Mouse (Mus musculus): ENCODE data around the gene Serp1.

The Serp1 gene

DNA sequence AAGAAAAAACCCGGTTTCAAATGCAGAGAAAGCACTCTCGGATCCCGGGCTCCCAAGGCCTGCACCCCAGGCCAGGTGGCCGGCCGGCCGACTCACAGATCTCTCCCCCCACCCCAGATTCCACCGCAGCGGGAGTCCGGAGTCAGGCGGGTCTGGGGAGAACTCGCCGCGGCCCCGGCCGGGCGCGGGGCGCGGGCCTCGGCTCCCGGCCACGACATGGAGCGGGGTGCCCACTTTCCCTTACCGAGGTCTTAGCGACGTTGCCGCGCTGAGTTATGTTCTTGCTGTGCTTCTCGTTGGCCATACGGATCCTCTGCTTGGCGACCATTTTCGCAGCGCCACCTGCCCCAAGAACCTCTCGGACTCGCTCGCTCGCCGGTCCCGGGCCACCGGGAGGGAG lies 526 bp downstream of the Serp1 start:
- TF ChIP-seq POU5F1 (IDR thresholded peaks at IDR 0.05; ENCODE audit: borderline replicate concordance, low read length) (no peak), NANOG (IDR thresholded peaks at IDR 0.05; ENCODE audit: borderline replicate concordance, low read length) (no peak), CTCF (conservative IDR thresholded peaks at IDR 0.05; ENCODE audit: low read length) (no peak)
- Histone ChIP-seq H3K36me3 (ENCODE audit: insufficient read depth, low read length) (peaks cover 52% of the 10 kb centered on the region), H3K4me3 (replicated peaks; ENCODE audit: low read length) (peak overlapping the region; percentile 99), H3K9me3 (ENCODE audit: low read length) (no peaks in the 10 kb centered on the region), H3K4me1 (replicated peaks; ENCODE audit: low read depth, low read length) (peaks cover 64% of the 10 kb centered on the region), H3K27me3 (ENCODE audit: insufficient read depth, low read length) (no peaks in the 10 kb centered on the region)

DNA sequence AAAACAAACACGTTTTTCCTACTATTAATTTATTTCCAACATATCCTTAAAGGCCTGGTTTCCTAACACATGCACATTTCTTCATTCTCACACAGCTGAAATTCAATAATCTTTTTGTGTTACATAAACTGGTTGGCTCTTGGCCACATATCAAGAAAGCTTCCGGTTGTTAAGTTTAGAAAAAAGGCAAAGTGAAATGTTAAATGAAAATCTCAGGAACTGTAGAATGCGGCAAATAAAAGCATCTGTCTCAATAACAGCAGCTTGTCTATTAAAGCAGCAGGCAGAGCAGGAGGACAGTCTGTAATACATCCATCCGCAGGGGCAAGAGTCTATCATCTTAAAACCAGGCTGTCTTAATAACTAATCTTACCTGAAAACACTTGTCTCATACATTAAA lies 1.4 kb downstream of the Serp1 start:
- H3K27me3 ChIP-seq (ENCODE audit: insufficient read depth, low read length) = no peaks in the 10 kb centered on the region
- H3K4me3 ChIP-seq (replicated peaks; ENCODE audit: low read length) = peak overlapping the region; percentile 99
- peaks cover 54% of the 10 kb centered on the region for H3K36me3 ChIP-seq (ENCODE audit: insufficient read depth, low read length)
- TF ChIP-seq CTCF (conservative IDR thresholded peaks at IDR 0.05; ENCODE audit: low read length) (no peak), POU5F1 (IDR thresholded peaks at IDR 0.05; ENCODE audit: borderline replicate concordance, low read length) (no peak), NANOG (IDR thresholded peaks at IDR 0.05; ENCODE audit: borderline replicate concordance, low read length) (no peak)
- H3K4me1 ChIP-seq (replicated peaks; ENCODE audit: low read depth, low read length) = peaks cover 62% of the 10 kb centered on the region
- no peaks in the 10 kb centered on the region for H3K9me3 ChIP-seq (ENCODE audit: low read length)

DNA sequence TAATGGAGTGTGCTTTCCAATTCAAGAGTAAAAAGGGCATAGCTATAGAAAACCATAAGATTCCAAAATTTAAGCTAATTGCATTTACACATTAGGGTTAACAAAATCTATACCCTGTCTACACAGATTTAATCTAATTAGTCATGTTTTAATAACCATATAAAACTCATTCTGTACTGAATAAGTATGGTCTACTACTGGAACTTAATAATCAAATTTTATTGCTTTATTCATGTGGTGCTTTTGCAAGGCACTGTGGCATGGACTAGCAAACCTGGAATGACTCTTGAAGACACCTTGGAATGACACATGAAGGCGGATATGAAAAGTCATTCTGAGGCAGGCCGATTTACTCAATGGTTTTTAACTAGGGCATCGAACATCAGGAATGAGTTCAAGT lies 2.3 kb downstream of the Serp1 start:
- Histone ChIP-seq H3K4me3 (replicated peaks; ENCODE audit: low read length) (no peak overlapping the region), H3K9me3 (ENCODE audit: low read length) (no peaks in the 10 kb centered on the region), H3K4me1 (replicated peaks; ENCODE audit: low read depth, low read length) (peaks cover 55% of the 10 kb centered on the region), H3K27me3 (ENCODE audit: insufficient read depth, low read length) (no peaks in the 10 kb centered on the region), H3K36me3 (ENCODE audit: insufficient read depth, low read length) (peaks cover 47% of the 10 kb centered on the region)
- TF ChIP-seq NANOG (IDR thresholded peaks at IDR 0.05; ENCODE audit: borderline replicate concordance, low read length) = no peak
- TF ChIP-seq CTCF (conservative IDR thresholded peaks at IDR 0.05; ENCODE audit: low read length) = no peak
- no peak for TF ChIP-seq POU5F1 (IDR thresholded peaks at IDR 0.05; ENCODE audit: borderline replicate concordance, low read length)

DNA sequence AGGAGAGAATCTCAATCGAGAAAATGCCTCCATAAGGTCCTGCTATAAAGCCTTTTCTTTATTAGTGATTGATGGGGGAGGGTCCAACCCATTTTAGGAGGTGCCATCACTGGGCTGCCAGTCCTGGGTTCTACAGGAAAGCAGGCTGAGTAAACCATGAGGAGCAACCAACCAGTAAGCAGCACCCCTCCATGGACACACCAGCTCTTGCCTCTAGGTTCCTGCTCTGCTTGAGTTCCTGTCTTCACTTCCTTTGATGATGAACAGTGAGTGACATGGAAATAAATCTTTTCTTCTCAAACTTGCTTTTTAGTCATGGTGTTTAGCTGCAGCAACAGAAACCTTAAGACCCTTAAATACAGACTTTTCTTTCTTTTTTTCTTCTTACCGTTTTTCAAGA lies 4.3 kb downstream of the Serp1 start:
- Histone ChIP-seq H3K9me3 (ENCODE audit: low read length) (no peaks in the 10 kb centered on the region), H3K4me3 (replicated peaks; ENCODE audit: low read length) (no peak overlapping the region), H3K27me3 (ENCODE audit: insufficient read depth, low read length) (no peaks in the 10 kb centered on the region), H3K4me1 (replicated peaks; ENCODE audit: low read depth, low read length) (peaks cover 39% of the 10 kb centered on the region), H3K36me3 (ENCODE audit: insufficient read depth, low read length) (peaks cover 43% of the 10 kb centered on the region)
- TF ChIP-seq CTCF (conservative IDR thresholded peaks at IDR 0.05; ENCODE audit: low read length) (no peak), NANOG (IDR thresholded peaks at IDR 0.05; ENCODE audit: borderline replicate concordance, low read length) (no peak), POU5F1 (IDR thresholded peaks at IDR 0.05; ENCODE audit: borderline replicate concordance, low read length) (no peak)

DNA sequence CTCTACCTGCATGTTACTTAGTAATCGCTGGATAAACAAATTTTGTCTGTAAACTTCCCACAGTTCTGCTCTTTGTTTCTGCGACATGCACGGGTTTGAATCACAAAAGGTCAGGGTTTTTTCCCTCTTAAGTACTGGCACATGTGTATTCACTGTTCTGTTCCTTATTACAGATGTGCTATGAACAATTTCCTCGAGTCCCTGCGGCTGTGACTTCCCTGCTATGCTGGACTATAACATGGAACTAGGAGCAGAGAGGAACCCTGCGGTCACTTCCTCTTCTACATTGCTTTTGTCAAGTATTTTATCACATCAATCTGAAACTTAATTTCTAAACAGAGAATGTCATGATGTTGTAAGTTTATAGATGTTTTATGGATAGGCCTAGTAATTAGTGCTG lies 5.4 kb downstream of the Serp1 start:
- no peak overlapping the region for H3K4me3 ChIP-seq (replicated peaks; ENCODE audit: low read length)
- peaks cover 39% of the 10 kb centered on the region for H3K4me1 ChIP-seq (replicated peaks; ENCODE audit: low read depth, low read length)
- no peaks in the 10 kb centered on the region for H3K27me3 ChIP-seq (ENCODE audit: insufficient read depth, low read length)
- H3K9me3 ChIP-seq (ENCODE audit: low read length) = no peaks in the 10 kb centered on the region
- peaks cover 43% of the 10 kb centered on the region for H3K36me3 ChIP-seq (ENCODE audit: insufficient read depth, low read length)
- TF ChIP-seq NANOG (IDR thresholded peaks at IDR 0.05; ENCODE audit: borderline replicate concordance, low read length) = no peak
- TF ChIP-seq POU5F1 (IDR thresholded peaks at IDR 0.05; ENCODE audit: borderline replicate concordance, low read length) = no peak
- no peak for TF ChIP-seq CTCF (conservative IDR thresholded peaks at IDR 0.05; ENCODE audit: low read length)

DNA sequence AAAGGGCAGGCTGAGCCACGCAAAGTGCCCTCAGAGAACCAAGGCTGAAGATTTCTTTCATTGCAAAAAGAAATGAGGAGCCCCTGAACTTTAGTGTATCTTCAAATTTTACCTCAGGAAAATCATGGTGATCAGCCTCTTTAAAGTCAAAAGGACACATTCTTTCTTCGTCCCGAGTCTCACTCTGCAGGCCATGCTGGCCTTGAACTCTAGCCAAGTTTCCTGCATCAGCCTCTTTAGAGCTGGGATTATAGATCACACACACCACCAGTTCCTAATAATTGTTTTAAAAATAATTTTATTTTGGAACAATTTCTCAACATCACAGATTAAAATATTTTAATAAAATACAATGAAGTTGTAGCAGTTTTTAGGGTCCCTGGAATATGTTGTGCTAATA lies 6.2 kb downstream of the Serp1 start:
- no peak for TF ChIP-seq POU5F1 (IDR thresholded peaks at IDR 0.05; ENCODE audit: borderline replicate concordance, low read length)
- no peak for TF ChIP-seq CTCF (conservative IDR thresholded peaks at IDR 0.05; ENCODE audit: low read length)
- no peak for TF ChIP-seq NANOG (IDR thresholded peaks at IDR 0.05; ENCODE audit: borderline replicate concordance, low read length)
- H3K27me3 ChIP-seq (ENCODE audit: insufficient read depth, low read length) = no peaks in the 10 kb centered on the region
- H3K9me3 ChIP-seq (ENCODE audit: low read length) = no peaks in the 10 kb centered on the region
- peaks cover 39% of the 10 kb centered on the region for H3K4me1 ChIP-seq (replicated peaks; ENCODE audit: low read depth, low read length)
- H3K36me3 ChIP-seq (ENCODE audit: insufficient read depth, low read length) = peaks cover 43% of the 10 kb centered on the region
- no peak overlapping the region for H3K4me3 ChIP-seq (replicated peaks; ENCODE audit: low read length)

DNA sequence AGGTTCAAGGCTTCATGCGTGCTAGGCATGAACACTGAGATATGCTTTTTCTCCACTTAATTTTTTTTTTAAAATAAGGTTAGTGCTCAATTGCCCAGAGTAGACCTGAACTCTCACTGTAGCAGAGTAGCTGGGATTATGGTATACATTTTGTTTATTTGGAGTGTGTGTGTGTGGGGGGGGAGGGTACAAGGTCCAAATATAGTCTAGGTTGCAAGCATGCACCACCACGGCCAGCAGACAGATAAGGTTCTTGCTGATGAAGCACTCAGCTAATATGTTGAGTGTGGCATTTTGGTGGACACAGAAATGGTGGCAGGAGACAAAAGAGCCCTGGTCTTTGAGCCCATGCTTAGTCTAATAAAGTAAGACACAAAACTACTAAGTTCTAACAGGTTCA lies 6.7 kb downstream of the Serp1 start:
- H3K27me3 ChIP-seq (ENCODE audit: insufficient read depth, low read length) = no peaks in the 10 kb centered on the region
- no peaks in the 10 kb centered on the region for H3K9me3 ChIP-seq (ENCODE audit: low read length)
- H3K4me3 ChIP-seq (replicated peaks; ENCODE audit: low read length) = no peak overlapping the region
- TF ChIP-seq POU5F1 (IDR thresholded peaks at IDR 0.05; ENCODE audit: borderline replicate concordance, low read length) = no peak
- TF ChIP-seq NANOG (IDR thresholded peaks at IDR 0.05; ENCODE audit: borderline replicate concordance, low read length) = no peak
- TF ChIP-seq CTCF (conservative IDR thresholded peaks at IDR 0.05; ENCODE audit: low read length) = no peak
- peaks cover 34% of the 10 kb centered on the region for H3K4me1 ChIP-seq (replicated peaks; ENCODE audit: low read depth, low read length)
- peaks cover 38% of the 10 kb centered on the region for H3K36me3 ChIP-seq (ENCODE audit: insufficient read depth, low read length)

DNA sequence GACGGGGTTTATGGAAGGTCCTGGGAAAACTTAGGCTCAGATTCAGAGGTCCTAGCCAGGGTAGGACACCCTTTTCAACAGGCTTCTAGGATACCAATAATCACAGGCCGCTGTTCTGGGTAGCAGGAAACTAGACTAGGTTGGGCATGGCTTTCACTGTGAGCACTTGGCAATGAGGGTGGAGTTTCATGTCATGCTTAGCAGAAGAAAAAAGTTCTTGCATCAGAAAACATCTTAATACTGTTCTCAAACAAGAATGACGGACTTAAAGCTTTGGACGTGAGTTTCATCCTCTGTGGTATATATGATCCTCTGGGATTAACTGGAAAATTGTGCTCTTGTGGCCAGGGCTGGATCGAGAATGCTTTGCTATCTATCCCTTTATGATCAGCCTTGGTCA lies 7.9 kb downstream of the Serp1 start:
- Histone ChIP-seq H3K4me3 (replicated peaks; ENCODE audit: low read length) (no peak overlapping the region), H3K36me3 (ENCODE audit: insufficient read depth, low read length) (peaks cover 27% of the 10 kb centered on the region), H3K27me3 (ENCODE audit: insufficient read depth, low read length) (no peaks in the 10 kb centered on the region), H3K9me3 (ENCODE audit: low read length) (no peaks in the 10 kb centered on the region), H3K4me1 (replicated peaks; ENCODE audit: low read depth, low read length) (peaks cover 23% of the 10 kb centered on the region)
- TF ChIP-seq NANOG (IDR thresholded peaks at IDR 0.05; ENCODE audit: borderline replicate concordance, low read length) (no peak), CTCF (conservative IDR thresholded peaks at IDR 0.05; ENCODE audit: low read length) (no peak), POU5F1 (IDR thresholded peaks at IDR 0.05; ENCODE audit: borderline replicate concordance, low read length) (no peak)

DNA sequence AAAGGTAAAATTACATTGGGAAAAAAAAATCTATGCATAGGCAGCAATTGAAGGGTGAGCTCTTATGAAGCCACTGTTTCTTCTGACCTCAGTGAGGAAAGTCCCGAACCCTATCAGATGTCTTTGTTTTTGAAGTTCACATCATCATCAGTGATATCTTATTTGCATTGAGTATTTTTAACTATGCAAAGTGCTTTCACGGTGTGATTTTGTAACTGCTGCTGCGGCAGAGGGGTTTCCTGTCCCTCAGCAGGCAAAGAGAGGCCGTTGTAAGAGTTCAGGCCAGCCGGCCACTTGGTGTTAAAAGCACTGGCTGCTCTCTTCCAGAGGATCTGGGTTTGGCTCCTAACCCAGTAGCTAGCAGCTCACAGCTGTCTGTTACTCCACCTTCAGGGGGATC lies 8.4 kb downstream of the Serp1 start:
- H3K9me3 ChIP-seq (ENCODE audit: low read length) = no peaks in the 10 kb centered on the region
- TF ChIP-seq CTCF (conservative IDR thresholded peaks at IDR 0.05; ENCODE audit: low read length) (no peak), NANOG (IDR thresholded peaks at IDR 0.05; ENCODE audit: borderline replicate concordance, low read length) (no peak), POU5F1 (IDR thresholded peaks at IDR 0.05; ENCODE audit: borderline replicate concordance, low read length) (no peak)

More for the DNA sequence above, 8.4 kb downstream of the Serp1 start:
- no peaks in the 10 kb centered on the region for H3K27me3 ChIP-seq (ENCODE audit: insufficient read depth, low read length)
- H3K36me3 ChIP-seq (ENCODE audit: insufficient read depth, low read length) = peaks cover 21% of the 10 kb centered on the region
- no peak overlapping the region for H3K4me3 ChIP-seq (replicated peaks; ENCODE audit: low read length)
- H3K4me1 ChIP-seq (replicated peaks; ENCODE audit: low read depth, low read length) = peaks cover 18% of the 10 kb centered on the region

All from E14TG2a.4 (cell line).